Mouse (Mus musculus): ENCODE measurements at regions not wholly inside any gene's neighbourhood (a gene's known extent, or its start where the extent isn't known, plus 50 kb on each side); places are given as distances from the start of the nearest gene placed in this dataset.

GRCm38 (mm10) chr14:25181406-25181805, 277.6 kb upstream of the Zmiz1 start:
- TF ChIP-seq EP300 (IDR thresholded peaks at IDR 0.05; ENCODE audit: low read depth) (no peak), CTCF (IDR thresholded peaks at IDR 0.05; ENCODE audit: low read depth) (no peak)
